Mouse (Mus musculus): ENCODE data around the gene Ctf2. TPM values are rescaled to one million over a fixed set of nuclear protein-coding genes. Genes with fewer than 3 reads are reported as not detected.
A peak's percentile ranks its signal among the peaks of the same experiment; 100 is the strongest.

The Ctf2 gene
- polyA plus RNA-seq, 1 experiment from 2014 or later, result 0.13 TPM

DNA sequence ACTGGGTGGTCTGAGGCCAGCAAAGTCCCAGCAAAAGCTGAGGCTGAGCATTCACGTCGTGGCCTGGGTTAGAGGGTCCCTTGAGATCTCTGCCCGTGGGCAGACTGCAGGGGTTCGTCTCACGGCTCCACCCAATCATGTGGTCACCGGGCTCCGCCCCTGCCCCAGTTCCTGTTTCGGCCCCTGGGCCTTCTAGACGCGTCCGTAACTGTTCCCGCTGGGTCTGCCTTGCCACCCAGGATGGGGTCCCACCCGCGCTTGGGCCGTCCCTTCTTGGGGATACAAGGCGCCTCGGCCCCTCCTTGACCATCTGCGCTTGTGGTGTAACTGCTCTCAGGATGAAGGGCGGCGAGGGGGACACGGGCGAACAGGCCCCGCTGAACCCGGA, 37.7 kb upstream of the Ctf2 start, which contains the start of gene Orai3:
Gene Orai3, plus strand, starts transcription at position 165 of the 388 bp plus-strand sequence.
- 1% methylated on average over 24 of the region's 24 CpGs for WGBS
- DNase-seq (ENCODE audit: low spot score) (peak; percentile 90), ATAC-seq (ENCODE audit: low FRiP score, low TSS enrichment) (peak; percentile 75)
- TF ChIP-seq CTCF (IDR thresholded peaks at IDR 0.05; ENCODE audit: low read depth) (no peak), EP300 (optimal IDR thresholded peaks at IDR 0.05) (no peak)
- Histone ChIP-seq H3K36me3 (ENCODE audit: control insufficient read depth, insufficient read depth, low read length) (peaks cover 3% of the 10 kb centered on the region; the same call in 1 of the 2 replicates), H3K4me3 (ENCODE audit: low read depth, low read length) (peak within 1 kb of the TSS; percentile 74), H3K9me3 (ENCODE audit: control insufficient read depth, low read length) (no peaks in the 10 kb centered on the region), H3K27ac (replicated peaks) (peak within 1 kb of the TSS; percentile 91), H3K4me1 (replicated peaks; ENCODE audit: control insufficient read depth, insufficient read depth) (peaks cover 4% of the 10 kb centered on the region; the same call in 1 of the 2 replicates), H3K9ac (ENCODE audit: low read length) (peak within 1 kb of the TSS; percentile 95), H3K4me2 (replicated peaks; ENCODE audit: low read depth) (peak within 1 kb of the TSS; percentile 86), H3K27me3 (ENCODE audit: control insufficient read depth, insufficient read depth, low read length) (no peaks in the 10 kb centered on the region)

DNA sequence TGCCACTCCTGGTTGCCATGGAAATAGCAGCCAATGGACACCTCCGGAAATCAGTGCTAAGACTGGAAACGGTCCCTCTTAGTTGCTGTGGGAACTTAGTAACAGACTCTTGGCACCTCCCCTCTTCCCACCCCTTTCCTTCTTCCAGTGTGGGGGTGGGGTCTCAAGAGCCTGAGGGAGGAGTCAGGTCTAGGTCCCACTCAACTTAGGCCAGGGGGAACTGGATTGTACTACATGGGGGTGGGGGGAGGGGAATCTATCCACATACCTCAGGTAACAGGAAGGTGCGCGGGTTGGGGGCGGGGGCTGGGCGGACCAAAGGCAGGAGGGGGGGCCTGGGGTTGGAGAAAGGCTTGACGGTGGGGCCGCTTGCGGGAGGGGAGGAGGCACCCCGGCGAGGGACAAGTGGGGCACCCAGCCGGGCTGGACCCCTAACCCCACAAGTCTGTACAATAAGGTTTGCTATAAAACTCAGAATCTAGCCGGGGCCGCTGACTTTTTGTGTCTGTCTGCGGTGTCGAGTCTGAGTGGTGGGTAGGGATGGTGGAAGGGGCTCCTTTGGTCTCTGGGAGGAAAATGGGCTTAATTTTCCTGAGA, 37.1 kb upstream of the Ctf2 start:
- Histone ChIP-seq H3K9ac (ENCODE audit: low read length) (peak overlapping the region; percentile 95), H3K27me3 (ENCODE audit: control insufficient read depth, insufficient read depth, low read length) (no peaks in the 10 kb centered on the region), H3K4me3 (ENCODE audit: low read depth, low read length) (peak overlapping the region; percentile 74), H3K27ac (replicated peaks) (peak overlapping the region; percentile 91), H3K9me3 (ENCODE audit: control insufficient read depth, low read length) (no peaks in the 10 kb centered on the region), H3K4me1 (replicated peaks; ENCODE audit: control insufficient read depth, insufficient read depth) (peaks cover 4% of the 10 kb centered on the region; the same call in 1 of the 2 replicates), H3K4me2 (replicated peaks; ENCODE audit: low read depth) (peak overlapping the region; percentile 86), H3K36me3 (ENCODE audit: control insufficient read depth, insufficient read depth, low read length) (peaks cover 5% of the 10 kb centered on the region; the same call in 1 of the 2 replicates)
- ATAC-seq (ENCODE audit: low FRiP score, low TSS enrichment), result peak; percentile 89
- 1% methylated on average over 16 of the region's 16 CpGs for WGBS
- DNase-seq (ENCODE audit: low spot score), result peak; percentile 90
- no peak for TF ChIP-seq CTCF (IDR thresholded peaks at IDR 0.05; ENCODE audit: low read depth)
- TF ChIP-seq EP300 (optimal IDR thresholded peaks at IDR 0.05), result no peak

DNA sequence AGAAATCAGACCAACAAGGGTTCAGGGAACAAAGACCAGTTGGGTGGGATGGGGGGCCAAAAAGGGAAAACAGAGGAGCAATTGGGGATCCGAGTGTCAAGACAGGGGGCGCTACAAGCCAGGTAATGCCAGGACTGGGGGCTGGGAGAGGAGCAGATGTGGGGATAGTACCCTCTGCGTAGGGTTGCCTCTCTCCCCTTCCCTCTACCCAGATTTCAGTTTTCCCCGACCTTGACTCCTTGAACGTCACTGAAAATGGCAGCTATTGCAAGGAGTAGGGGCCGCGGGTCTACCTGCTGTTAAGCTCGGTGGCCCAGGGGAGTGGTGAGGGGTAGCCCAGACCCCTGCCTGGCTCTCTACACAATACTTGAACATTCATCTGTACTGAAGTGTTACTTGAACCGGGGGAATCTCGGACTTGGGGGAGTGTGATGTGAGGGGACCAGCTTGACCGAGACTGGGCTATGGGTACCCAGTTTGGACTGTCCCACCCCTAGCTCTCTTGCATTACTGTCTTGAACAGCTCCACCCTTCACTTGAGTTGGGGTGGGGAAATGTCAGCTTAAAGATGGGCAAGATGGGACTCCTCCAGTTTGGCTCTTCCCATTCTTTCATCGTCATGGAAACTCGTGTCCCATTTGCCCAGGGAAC, 36.5 kb upstream of the Ctf2 start:
- DNase-seq (ENCODE audit: low spot score) (peak; percentile 28), ATAC-seq (ENCODE audit: low FRiP score, low TSS enrichment) (no peak; the same call in 1 of the 2 replicates)
- peaks cover 4% of the 10 kb centered on the region; the same call in 1 of the 2 replicates for H3K4me1 ChIP-seq (replicated peaks; ENCODE audit: control insufficient read depth, insufficient read depth)
- no peaks in the 10 kb centered on the region for H3K9me3 ChIP-seq (ENCODE audit: control insufficient read depth, low read length)
- TF ChIP-seq EP300 (optimal IDR thresholded peaks at IDR 0.05), result no peak
- TF ChIP-seq CTCF (IDR thresholded peaks at IDR 0.05; ENCODE audit: low read depth), result peak; percentile 56
- 49% methylated on average over 13 of the region's 13 CpGs for WGBS
- no peak overlapping the region for H3K4me3 ChIP-seq (ENCODE audit: low read depth, low read length)
- no peak overlapping the region for H3K9ac ChIP-seq (ENCODE audit: low read length)
- no peaks in the 10 kb centered on the region for H3K27me3 ChIP-seq (ENCODE audit: control insufficient read depth, insufficient read depth, low read length)
- H3K27ac ChIP-seq (replicated peaks), result peak overlapping the region; percentile 49
- H3K4me2 ChIP-seq (replicated peaks; ENCODE audit: low read depth), result no peak overlapping the region
- H3K36me3 ChIP-seq (ENCODE audit: control insufficient read depth, insufficient read depth, low read length), result 0 out of 2 replicates have a peak, but pooled peaks cover 8% of the 10 kb centered on the region

DNA sequence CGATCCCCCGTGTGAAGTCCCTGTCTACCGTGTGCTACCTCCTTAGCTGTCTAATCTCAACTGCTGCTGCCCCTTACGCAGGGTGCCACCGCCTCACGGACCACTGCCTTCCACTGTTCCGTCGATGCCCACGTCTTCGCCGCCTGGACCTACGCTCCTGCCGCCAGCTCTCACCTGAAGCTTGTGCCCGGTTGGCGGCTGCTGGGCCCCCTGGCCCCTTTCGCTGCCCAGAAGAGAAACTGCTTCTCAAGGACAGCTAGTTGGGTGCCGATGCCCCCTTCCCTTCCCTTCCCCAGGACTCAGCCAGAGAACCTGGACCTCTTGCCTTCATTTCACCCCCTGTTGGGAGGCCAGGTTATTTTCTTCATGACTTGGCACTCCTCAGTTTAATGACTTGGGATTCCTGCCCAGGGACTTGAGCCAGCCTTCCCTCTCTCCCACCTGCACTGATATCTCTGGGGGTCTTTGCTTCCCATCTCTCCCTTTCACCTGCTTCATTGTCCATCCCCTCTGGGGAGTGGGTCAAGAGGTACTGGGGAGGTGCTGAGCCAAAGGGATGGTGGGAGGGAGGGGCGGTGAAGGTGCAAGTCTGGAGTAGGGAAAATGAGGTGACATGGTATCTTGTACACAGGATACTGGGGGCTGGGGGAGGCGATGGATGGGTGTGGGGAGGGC, 35.8 kb upstream of the Ctf2 start:
- Histone ChIP-seq H3K27me3 (ENCODE audit: control insufficient read depth, insufficient read depth, low read length) (no peaks in the 10 kb centered on the region), H3K9me3 (ENCODE audit: control insufficient read depth, low read length) (no peaks in the 10 kb centered on the region), H3K4me1 (replicated peaks; ENCODE audit: control insufficient read depth, insufficient read depth) (peaks cover 4% of the 10 kb centered on the region; the same call in 1 of the 2 replicates), H3K27ac (replicated peaks) (no peak overlapping the region), H3K9ac (ENCODE audit: low read length) (no peak overlapping the region), H3K36me3 (ENCODE audit: control insufficient read depth, insufficient read depth, low read length) (0 out of 2 replicates have a peak, but pooled peaks cover 12% of the 10 kb centered on the region), H3K4me2 (replicated peaks; ENCODE audit: low read depth) (no peak overlapping the region), H3K4me3 (ENCODE audit: low read depth, low read length) (no peak overlapping the region)
- ATAC-seq (ENCODE audit: low FRiP score, low TSS enrichment) (no peak), DNase-seq (ENCODE audit: low spot score) (no peak)
- 92% methylated on average over 19 of the region's 19 CpGs for WGBS
- TF ChIP-seq EP300 (optimal IDR thresholded peaks at IDR 0.05), result no peak
- TF ChIP-seq CTCF (IDR thresholded peaks at IDR 0.05; ENCODE audit: low read depth), result no peak

DNA sequence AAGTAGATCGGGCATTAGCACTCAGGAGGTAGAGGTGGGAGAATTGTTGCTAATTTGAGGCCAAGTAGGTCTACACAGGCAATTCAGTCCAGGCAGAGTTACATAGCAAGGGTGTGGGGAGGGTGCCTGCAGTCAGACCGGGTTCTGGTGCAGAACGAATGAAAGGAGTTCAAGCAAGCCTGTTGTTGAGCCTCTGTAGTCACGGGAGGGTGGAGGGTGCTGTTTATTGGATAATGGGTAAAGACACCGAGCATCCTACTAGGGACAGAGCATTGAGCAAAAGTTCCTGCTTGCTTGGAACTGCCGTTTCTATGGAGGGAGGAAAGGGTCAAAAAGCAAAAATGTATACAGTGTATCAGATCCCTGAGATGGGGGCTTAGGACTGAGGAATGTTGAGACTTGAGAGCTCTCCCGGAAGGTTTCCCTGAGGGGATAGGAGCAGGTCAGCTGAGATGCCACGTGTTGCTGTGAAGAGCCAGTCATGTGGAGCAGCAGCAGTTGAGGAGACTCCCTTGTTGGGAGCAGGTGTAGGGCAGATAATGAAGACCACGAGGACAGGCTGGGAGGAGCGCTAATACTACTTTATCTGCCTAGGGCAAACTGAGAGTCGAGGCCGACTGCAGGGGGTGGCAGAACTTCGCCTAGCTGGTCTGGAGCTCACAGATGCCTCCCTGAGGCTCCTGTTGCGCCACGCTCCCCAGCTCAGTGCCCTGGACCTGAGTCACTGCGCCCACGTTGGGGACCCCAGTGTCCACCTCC, 35.1 kb upstream of the Ctf2 start:
- H3K27ac ChIP-seq (replicated peaks), result no peak overlapping the region
- H3K4me1 ChIP-seq (replicated peaks; ENCODE audit: control insufficient read depth, insufficient read depth), result peaks cover 4% of the 10 kb centered on the region; the same call in 1 of the 2 replicates
- no peak overlapping the region for H3K9ac ChIP-seq (ENCODE audit: low read length)
- 0 out of 2 replicates have a peak, but pooled peaks cover 12% of the 10 kb centered on the region for H3K36me3 ChIP-seq (ENCODE audit: control insufficient read depth, insufficient read depth, low read length)
- H3K9me3 ChIP-seq (ENCODE audit: control insufficient read depth, low read length), result no peaks in the 10 kb centered on the region
- no peak overlapping the region for H3K4me3 ChIP-seq (ENCODE audit: low read depth, low read length)
- DNase-seq (ENCODE audit: low spot score) (no peak), ATAC-seq (ENCODE audit: low FRiP score, low TSS enrichment) (no peak)
- WGBS, result 69% methylated on average over 17 of the region's 17 CpGs
- H3K27me3 ChIP-seq (ENCODE audit: control insufficient read depth, insufficient read depth, low read length), result no peaks in the 10 kb centered on the region
- no peak overlapping the region for H3K4me2 ChIP-seq (replicated peaks; ENCODE audit: low read depth)
- TF ChIP-seq EP300 (optimal IDR thresholded peaks at IDR 0.05) (no peak), CTCF (IDR thresholded peaks at IDR 0.05; ENCODE audit: low read depth) (no peak)
